Mouse (Mus musculus) midbrain, embryonic 11.5 days (tissue): Measurements from ENCODE around the gene Dlg2. TPM values are rescaled to one million over a fixed set of nuclear protein-coding genes. Genes with fewer than 3 reads are reported as not detected.

Experiments used
- ATAC-seq: fragments of 200-750 bp; cut with Nextera tagmentation; 2 replicates; pipeline ENCODE4 v1.8.0; 2017; ENCODE audit warnings: moderate TSS enrichment, moderate library complexity; ENCODE audit not compliant: low FRiP score
- DNase-seq: peaks from one replicate; pipeline ENCODE4 v3.0.0; 2015; ENCODE audit warnings: low spot score; ENCODE audit errors: missing footprints
- H3K27ac ChIP-seq: fragments of 300-500 bp; sonication (generic); 2 replicates; pipeline ENCODE4 v1.5.1; 2014; ENCODE audit warnings: low read depth, low read length
- H3K27me3 ChIP-seq: fragments of 300-500 bp; sonication (generic); 2 replicates; pipeline ENCODE4 v1.6.1; 2014; ENCODE audit warnings: mild to moderate bottlenecking, low read length, moderate library complexity, mixed read lengths; ENCODE audit not compliant: control insufficient read depth, insufficient read depth
- H3K36me3 ChIP-seq: fragments of 300-500 bp; sonication (generic); 2 replicates; pipeline ENCODE4 v1.6.1; 2014; ENCODE audit warnings: mild to moderate bottlenecking, low read length, moderate library complexity, mixed read lengths; ENCODE audit not compliant: control insufficient read depth, insufficient read depth
- H3K4me1 ChIP-seq: fragments of 300-500 bp; sonication (generic); 2 replicates; pipeline ENCODE4 v1.6.1; 2014; ENCODE audit warnings: low read length; ENCODE audit not compliant: control insufficient read depth, insufficient read depth
- H3K4me2 ChIP-seq: fragments of 300-500 bp; sonication (generic); 2 replicates; pipeline ENCODE4 v1.6.1; 2014; ENCODE audit warnings: mild to moderate bottlenecking, moderate library complexity
- H3K4me3 ChIP-seq: fragments of 300-500 bp; sonication (generic); 2 replicates; pipeline ENCODE4 v1.5.1; 2014; ENCODE audit warnings: low read depth, low read length
- H3K9ac ChIP-seq: fragments of 300-500 bp; sonication (generic); 2 replicates; pipeline ENCODE4 v1.6.1; 2014; ENCODE audit warnings: low read length
- H3K9me3 ChIP-seq: fragments of 300-500 bp; sonication (generic); 2 replicates; pipeline ENCODE4 v1.6.1; 2016; ENCODE audit warnings: low read length; ENCODE audit not compliant: control insufficient read depth
- WGBS: fragments of 180-500 bp; shearing (Covaris S2); extraction: QIAGEN DNeasy Blood & Tissue Kit; methylation state at CpG from one replicate; pipeline ENCODE4 v1.1.7; 2014; 5-methylcytosine and 5-hydroxymethylcytosine counted together
- polyA plus RNA-seq: library from polyadenylated mRNA; unstranded; fragments of >200 nt; fragmentation: Nextera tagmentation; extraction: Ambion mirVana; gene quantifications from 2 replicates; pipeline ENCODE4 v1.2.1, GENCODE M21; 2014

Gene Dlg2
- polyA plus RNA-seq, 1 experiment from 2014 or later: 1.8 TPM

GRCm38 (mm10) chr7:91598549-91598948 is 1122.1 kb downstream of the Dlg2 start:
- H3K4me2 ChIP-seq: no peak overlapping the region
- no peak for ATAC-seq
- no peak overlapping the region for H3K27ac ChIP-seq
- no peak overlapping the region for H3K4me3 ChIP-seq
- DNase-seq: no peak
- no peaks in the 10 kb centered on the region for H3K36me3 ChIP-seq
- 69% methylated on average over 4 of the region's 4 CpGs for WGBS
- no peaks in the 10 kb centered on the region for H3K4me1 ChIP-seq
- H3K9ac ChIP-seq: no peak overlapping the region
- no peaks in the 10 kb centered on the region for H3K9me3 ChIP-seq
- no peaks in the 10 kb centered on the region for H3K27me3 ChIP-seq

DNA sequence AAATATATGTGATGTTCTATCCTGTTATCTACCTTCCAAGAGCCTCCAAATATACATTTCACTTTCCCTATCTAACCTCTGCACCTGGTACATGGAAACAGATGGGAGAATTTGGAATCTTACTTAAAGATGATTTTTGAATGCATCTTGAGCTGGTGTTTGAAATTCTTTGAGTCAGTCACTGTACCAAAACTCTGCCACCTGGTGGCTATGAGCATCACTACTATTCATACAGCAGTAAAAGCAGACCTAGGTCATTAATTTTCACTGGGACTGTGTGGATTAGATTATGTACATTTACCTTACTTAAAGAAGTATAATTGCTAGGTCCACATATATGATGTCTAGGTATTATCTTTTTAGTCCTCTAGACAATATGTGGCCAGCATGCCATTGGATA is 1124.8 kb downstream of the Dlg2 start:
- ATAC-seq (no peak), DNase-seq (no peak)
- Histone ChIP-seq H3K9ac (no peak overlapping the region), H3K4me2 (no peak overlapping the region), H3K36me3 (no peaks in the 10 kb centered on the region), H3K9me3 (no peaks in the 10 kb centered on the region), H3K27me3 (no peaks in the 10 kb centered on the region), H3K4me3 (no peak overlapping the region), H3K4me1 (no peaks in the 10 kb centered on the region), H3K27ac (no peak overlapping the region)

GRCm38 (mm10) chr7:91603561-91603960 is 1127.1 kb downstream of the Dlg2 start:
- no peak for DNase-seq
- H3K27me3 ChIP-seq: no peaks in the 10 kb centered on the region

DNA sequence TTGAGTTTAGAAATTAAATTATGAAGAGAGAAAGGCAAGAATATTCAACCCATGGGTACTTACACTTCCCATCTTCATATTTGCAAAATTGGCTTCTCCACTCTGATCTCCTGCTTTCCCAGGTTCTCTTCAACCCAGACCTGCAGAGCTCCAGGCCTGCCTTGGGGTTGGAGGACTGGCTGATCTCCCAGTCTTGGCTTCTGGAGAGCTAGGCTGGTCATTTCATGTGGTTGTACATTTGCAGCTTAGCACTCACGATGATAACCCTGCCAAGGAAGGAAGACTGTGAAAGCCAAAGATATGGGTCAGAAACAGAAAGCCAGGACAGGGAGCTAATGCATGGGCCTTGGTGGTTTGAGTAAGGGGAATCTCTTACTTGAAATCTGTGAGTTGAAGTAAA is 1176.6 kb downstream of the Dlg2 start:
- DNase-seq (no peak), ATAC-seq (no peak)
- no peak overlapping the region for H3K27ac ChIP-seq
- no peaks in the 10 kb centered on the region for H3K36me3 ChIP-seq
- H3K9ac ChIP-seq: no peak overlapping the region
- H3K4me2 ChIP-seq: no peak overlapping the region
- H3K27me3 ChIP-seq: no peaks in the 10 kb centered on the region
- no peaks in the 10 kb centered on the region for H3K4me1 ChIP-seq
- H3K9me3 ChIP-seq: no peaks in the 10 kb centered on the region
- no peak overlapping the region for H3K4me3 ChIP-seq
- 93% methylated on average over 1 of the region's 1 CpGs for WGBS

More at GRCm38 (mm10) chr7:91603561-91603960, 1127.1 kb downstream of the Dlg2 start:
- Histone ChIP-seq H3K9me3 (no peaks in the 10 kb centered on the region), H3K27ac (no peak overlapping the region), H3K4me3 (no peak overlapping the region), H3K9ac (no peak overlapping the region), H3K4me1 (no peaks in the 10 kb centered on the region), H3K36me3 (no peaks in the 10 kb centered on the region), H3K4me2 (no peak overlapping the region)
- no peak for ATAC-seq
- WGBS: 78% methylated on average over 4 of the region's 4 CpGs

- no peak for DNase-seq
- no peak for ATAC-seq
- no peak overlapping the region for H3K27ac ChIP-seq
- WGBS: 70% methylated on average over 2 of the region's 2 CpGs
- no peaks in the 10 kb centered on the region for H3K9me3 ChIP-seq
- H3K4me3 ChIP-seq: no peak overlapping the region
- no peaks in the 10 kb centered on the region for H3K36me3 ChIP-seq
- no peak overlapping the region for H3K9ac ChIP-seq
- H3K4me2 ChIP-seq: no peak overlapping the region
- no peaks in the 10 kb centered on the region for H3K4me1 ChIP-seq
- no peaks in the 10 kb centered on the region for H3K27me3 ChIP-seq
These were observed 1183.0 kb downstream of the Dlg2 start for GRCm38 (mm10) chr7:91659498-91659897.

DNA sequence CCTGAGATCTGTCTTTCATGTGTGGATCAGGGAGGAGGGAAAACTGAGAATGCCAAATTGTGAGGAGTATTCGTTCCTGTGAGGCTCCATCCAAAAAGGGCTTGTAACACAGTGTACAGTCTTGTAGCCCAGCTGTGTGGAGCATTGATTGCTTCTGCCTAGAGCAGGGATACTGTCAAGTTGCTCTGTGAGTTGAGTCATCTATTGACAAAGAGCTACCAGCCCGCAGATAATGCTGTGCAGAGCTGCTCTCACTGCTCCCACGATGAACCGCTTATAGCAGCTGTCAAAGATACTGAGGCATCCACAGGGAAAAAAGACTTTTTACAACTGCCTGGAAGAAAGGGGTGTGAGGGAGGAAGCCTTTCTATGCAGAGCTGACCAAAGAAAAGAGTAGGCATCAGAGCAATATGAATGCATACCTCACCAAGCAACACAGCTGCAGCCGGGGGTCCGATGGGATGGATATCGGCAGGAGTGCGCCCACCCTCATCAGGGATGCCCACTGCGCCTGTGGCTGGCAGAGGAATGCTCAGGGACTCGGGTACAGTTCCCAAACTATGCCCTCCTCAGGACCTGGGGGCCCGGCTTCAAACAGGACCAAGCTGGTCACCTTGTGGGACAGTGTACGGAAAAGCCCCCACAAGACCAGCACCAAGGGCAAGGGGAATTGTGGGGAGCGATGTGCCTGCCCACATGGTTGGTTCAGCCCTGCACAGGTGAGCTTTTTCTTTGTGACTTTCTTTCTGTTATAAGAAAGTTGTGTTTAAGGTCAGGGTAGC is 1196.0 kb downstream of the Dlg2 start:
- Histone ChIP-seq H3K36me3 (no peaks in the 10 kb centered on the region), H3K4me1 (no peaks in the 10 kb centered on the region), H3K4me3 (no peak overlapping the region), H3K9ac (no peak overlapping the region), H3K4me2 (no peak overlapping the region), H3K27me3 (no peaks in the 10 kb centered on the region), H3K9me3 (no peaks in the 10 kb centered on the region), H3K27ac (no peak overlapping the region)
- DNase-seq: no peak
- WGBS: 80% methylated on average over 13 of the region's 13 CpGs
- ATAC-seq: peak; percentile 38; the same call in 1 of the 2 replicates

GRCm38 (mm10) chr7:91674401-91674800 is 1197.9 kb downstream of the Dlg2 start:
- DNase-seq (no peak), ATAC-seq (no peak)
- H3K27me3 ChIP-seq: no peaks in the 10 kb centered on the region
- H3K4me2 ChIP-seq: no peak overlapping the region
- no peak overlapping the region for H3K9ac ChIP-seq
- no peaks in the 10 kb centered on the region for H3K36me3 ChIP-seq
- no peak overlapping the region for H3K4me3 ChIP-seq
- no peak overlapping the region for H3K27ac ChIP-seq
- H3K4me1 ChIP-seq: no peaks in the 10 kb centered on the region
- H3K9me3 ChIP-seq: no peaks in the 10 kb centered on the region

DNA sequence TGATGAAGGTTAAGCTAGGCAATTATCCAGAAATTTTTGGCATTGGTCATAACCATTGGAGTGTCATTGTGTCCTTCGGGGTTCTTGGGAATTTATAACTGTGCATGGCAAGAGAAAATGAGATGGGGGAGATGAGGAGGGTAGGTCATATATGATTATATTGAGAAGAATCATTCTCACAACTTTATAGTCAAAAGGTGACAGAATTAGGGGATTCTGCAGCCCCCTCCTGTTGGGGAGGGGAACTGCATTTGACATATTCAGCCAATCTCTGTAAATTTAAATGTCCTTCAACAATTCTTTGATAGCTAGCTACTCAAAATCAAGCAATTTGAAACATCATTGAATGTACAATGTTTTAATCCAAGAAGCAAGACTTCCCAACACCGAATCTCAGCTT is 1201.5 kb downstream of the Dlg2 start:
- Histone ChIP-seq H3K4me1 (no peaks in the 10 kb centered on the region), H3K9me3 (no peaks in the 10 kb centered on the region), H3K4me2 (no peak overlapping the region), H3K27ac (no peak overlapping the region), H3K27me3 (no peaks in the 10 kb centered on the region), H3K4me3 (no peak overlapping the region), H3K9ac (no peak overlapping the region), H3K36me3 (no peaks in the 10 kb centered on the region)
- ATAC-seq: no peak
- 69% methylated on average over 2 of the region's 2 CpGs for WGBS
- DNase-seq: no peak

GRCm38 (mm10) chr7:91687930-91688329 is 1211.5 kb downstream of the Dlg2 start:
- ATAC-seq: peak; percentile 87
- no peaks in the 10 kb centered on the region for H3K36me3 ChIP-seq
- DNase-seq: no peak
- H3K9me3 ChIP-seq: no peaks in the 10 kb centered on the region
- no peaks in the 10 kb centered on the region for H3K27me3 ChIP-seq
- H3K4me2 ChIP-seq: no peak overlapping the region
- no peak overlapping the region for H3K9ac ChIP-seq
- H3K4me3 ChIP-seq: no peak overlapping the region
- no peak overlapping the region for H3K27ac ChIP-seq
- no peaks in the 10 kb centered on the region for H3K4me1 ChIP-seq
